21 mouse cellular contexts compared by ENCODE assay signal in the genomic region with DNA sequence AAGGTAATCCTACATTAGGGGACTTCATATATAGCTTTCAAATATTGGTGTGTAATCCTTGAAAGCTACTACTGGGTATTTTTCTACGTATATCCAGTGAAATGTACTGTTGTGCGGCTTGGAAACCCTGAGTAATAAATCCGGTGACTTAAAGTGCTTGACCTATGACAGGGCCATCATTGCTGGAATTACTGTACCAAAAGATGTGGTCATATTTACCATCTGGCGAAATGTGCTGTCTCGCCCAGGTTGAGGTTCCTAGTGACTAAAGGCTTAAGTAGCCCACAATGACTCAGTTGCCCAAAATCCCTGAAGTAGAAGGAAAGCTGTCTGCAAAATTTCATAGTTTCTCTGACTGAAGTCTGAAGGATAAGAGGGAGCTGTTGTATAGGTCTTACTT.
"Had no signal": no experiment of that assay in that cellular context is flagged by ENCODE, and none has a peak within 500 bp of the region (broad histone marks: within the 10 kb centered on the region; RNA-seq: fewer than 3 reads in every experiment).

No protein-coding gene starts in this region.

- H3K9ac ChIP-seq: limb, embryonic 13.5 days; liver, embryonic 12.5 days; liver, embryonic 15.5 days; lung, embryonic 15.5 days; neural tube, embryonic 13.5 days; stomach, embryonic 15.5 days had no signal

- H3K36me3 ChIP-seq: limb, embryonic 13.5 days; liver, embryonic 12.5 days; liver, embryonic 15.5 days; lung, embryonic 15.5 days; neural tube, embryonic 13.5 days; stomach, embryonic 15.5 days had no signal

- H3K9me3 ChIP-seq: limb, embryonic 10.5 days; limb, embryonic 13.5 days; liver, embryonic 12.5 days; liver, embryonic 15.5 days; lung, embryonic 15.5 days; neural tube, embryonic 13.5 days; stomach, embryonic 15.5 days had no signal

- ATAC-seq: liver, embryonic 12.5 days had no signal

- H3K4me2 ChIP-seq: limb, embryonic 13.5 days; liver, embryonic 12.5 days; liver, embryonic 15.5 days; lung, embryonic 15.5 days; midbrain, embryonic 11.5 days; neural tube, embryonic 13.5 days; stomach, embryonic 15.5 days had no signal

- H3K4me1 ChIP-seq: limb, embryonic 10.5 days; limb, embryonic 13.5 days; liver, embryonic 12.5 days; liver, embryonic 15.5 days; lung, embryonic 15.5 days; neural tube, embryonic 13.5 days; stomach, embryonic 15.5 days had no signal

- DNase-seq: kidney, adult 2 months; kidney, postnatal 25 days; layer of hippocampus, postnatal 36 days; liver; lung, adult 18-20 months; lung, postnatal 10 days; lung, postnatal 36 days; midbrain, embryonic 14.5 days; retina, postnatal 1 day; right cerebral cortex, postnatal 25 days; spleen, adult 18-20 months; thymus, postnatal 36 days had no signal

- H3K4me3 ChIP-seq: limb, embryonic 10.5 days; limb, embryonic 13.5 days; liver, embryonic 12.5 days; liver, embryonic 15.5 days; lung, embryonic 15.5 days; neural tube, embryonic 13.5 days; stomach, embryonic 15.5 days had no signal

- H3K27ac ChIP-seq: kidney, postnatal 0 days; limb, embryonic 10.5 days; limb, embryonic 13.5 days; liver, embryonic 12.5 days; liver, embryonic 15.5 days; lung, embryonic 15.5 days; neural tube, embryonic 13.5 days; stomach, embryonic 15.5 days had no signal

- H3K27me3 ChIP-seq: limb, embryonic 13.5 days; liver, embryonic 12.5 days; liver, embryonic 15.5 days; lung, embryonic 15.5 days; neural tube, embryonic 13.5 days; stomach, embryonic 15.5 days had no signal
